Mouse (Mus musculus) MEL (cell line): ENCODE measurements around the gene Gria1. TPM values are rescaled to one million over a fixed set of nuclear protein-coding genes. Genes with fewer than 3 reads are reported as not detected.

Source experiments
- DNase-seq: peaks from one replicate; pipeline ENCODE4 v3.0.0; 2011; ENCODE audit warnings: low read depth, low spot score
- H3K27ac ChIP-seq: 2 replicates; pipeline ENCODE4 v1.5.1; 2012; ENCODE audit warnings: low read depth, mild to moderate bottlenecking, control low read depth, low read length, moderate library complexity; ENCODE audit not compliant: control insufficient read depth
- H3K27me3 ChIP-seq, 2 experiments: fragments of 150-350 bp in 1 of 2; sonication (generic) in 1 of 2; 2 replicates each; pipeline ENCODE4 v1.6.1; 2012; ENCODE audit warnings: low read length in 2 of 2, mild to moderate bottlenecking in 2 of 2, improper control_type of control experiment in 1 of 2, moderate library complexity in 1 of 2; ENCODE audit not compliant: insufficient read depth in 2 of 2, control insufficient read depth in 1 of 2
- H3K36me3 ChIP-seq, 2 experiments: 2 replicates each; pipeline ENCODE4 v1.6.1; 2012 to 2014; ENCODE audit warnings: low read length in 2 of 2, improper control_type of control experiment in 1 of 2, inconsistent platforms in 1 of 2, mild to moderate bottlenecking in 1 of 2; ENCODE audit not compliant: insufficient read depth in 2 of 2, control insufficient read depth in 1 of 2
- H3K4me1 ChIP-seq, 2 experiments: fragments of 150-350 bp in 1 of 2; sonication (generic) in 1 of 2; 2 replicates each; pipeline ENCODE4 v1.6.1; 2012; ENCODE audit warnings: low read length in 2 of 2, improper control_type of control experiment in 1 of 2, mild to moderate bottlenecking in 1 of 2; ENCODE audit not compliant: insufficient read depth in 2 of 2, control insufficient read depth in 1 of 2
- H3K4me3 ChIP-seq, 2 experiments: fragments of 150-350 bp in 1 of 2; sonication (generic) in 1 of 2; 2 replicates each; pipeline ENCODE4 v1.5.1; 2012; ENCODE audit warnings: low read depth in 2 of 2, low read length in 2 of 2, mild to moderate bottlenecking in 2 of 2, moderate library complexity in 2 of 2, control low read depth in 1 of 2, improper control_type of control experiment in 1 of 2; ENCODE audit not compliant: control insufficient read depth in 1 of 2, insufficient read depth in 1 of 2
- H3K79me2 ChIP-seq: 2 replicates; pipeline ENCODE4 v1.6.1; 2012; ENCODE audit warnings: mild to moderate bottlenecking, low read length, moderate library complexity; ENCODE audit not compliant: control insufficient read depth, poor library complexity, insufficient read depth
- H3K9ac ChIP-seq: 2 replicates; pipeline ENCODE4 v1.6.1; 2012; ENCODE audit warnings: low read depth, mild to moderate bottlenecking, control low read depth, low read length, moderate library complexity; ENCODE audit not compliant: control insufficient read depth, poor library complexity, severe bottlenecking
- H3K9me3 ChIP-seq: fragments of 150-350 bp; sonication (generic); replicated peaks from 2 replicates; pipeline ENCODE4 v1.6.1; 2012; ENCODE audit warnings: mild to moderate bottlenecking, low read length, improper control_type of control experiment, moderate library complexity; ENCODE audit not compliant: insufficient read depth
- CTCF ChIP-seq, 3 experiments: IDR thresholded peaks in 2 of 3; conservative IDR thresholded peaks in 1 of 3; 2 replicates each; pipeline ENCODE4 v1.5.1; 2011 to 2012; ENCODE audit warnings: low read length in 3 of 3, low read depth in 2 of 3, mild to moderate bottlenecking in 2 of 3, improper control_type of control experiment in 1 of 3, inconsistent platforms in 1 of 3, mixed read lengths in 1 of 3, moderate library complexity in 1 of 3; ENCODE audit not compliant: control insufficient read depth in 1 of 3, insufficient read depth in 1 of 3, poor library complexity in 1 of 3, severe bottlenecking in 1 of 3
- E2F4 ChIP-seq: IDR thresholded peaks from 2 replicates; pipeline ENCODE4 v1.6.1; 2011; ENCODE audit warnings: low read depth, low read length, improper control_type of control experiment, borderline replicate concordance
- GATA1 ChIP-seq: IDR thresholded peaks from 2 replicates; pipeline ENCODE4 v1.6.1; 2011; ENCODE audit warnings: low read depth, low read length, improper control_type of control experiment
- KAT2A ChIP-seq: conservative IDR thresholded peaks from 2 replicates; pipeline ENCODE4 v1.6.1; 2012; ENCODE audit warnings: low read depth, low read length, improper control_type of control experiment, inconsistent platforms
- MAFK ChIP-seq: IDR thresholded peaks from 2 replicates; pipeline ENCODE4 v1.6.1; 2011; ENCODE audit warnings: low read depth, mild to moderate bottlenecking, low read length, improper control_type of control experiment, borderline replicate concordance
- MAZ ChIP-seq: IDR thresholded peaks from 2 replicates; pipeline ENCODE4 v1.6.1; 2012; ENCODE audit warnings: low read depth, mild to moderate bottlenecking, inconsistent platforms, low read length, improper control_type of control experiment
- MEF2A ChIP-seq: IDR thresholded peaks from 2 replicates; pipeline ENCODE4 v1.6.1; 2014; ENCODE audit warnings: low read depth, mild to moderate bottlenecking, inconsistent platforms, low read length, improper control_type of control experiment; ENCODE audit not compliant: poor library complexity, insufficient replicate concordance, severe bottlenecking; ENCODE audit errors: extremely low read depth
- MYB ChIP-seq: IDR thresholded peaks from 2 replicates; pipeline ENCODE4 v1.6.1; 2011; ENCODE audit warnings: mild to moderate bottlenecking, low read depth, low read length, improper control_type of control experiment
- NRF1 ChIP-seq: IDR thresholded peaks from 2 replicates; pipeline ENCODE4 v1.6.1; 2014; ENCODE audit warnings: low read depth, mild to moderate bottlenecking, inconsistent platforms, low read length, improper control_type of control experiment, moderate library complexity; ENCODE audit not compliant: poor library complexity, insufficient read depth, severe bottlenecking
- POLR2A ChIP-seq, 2 experiments: IDR thresholded peaks; 2 replicates each; pipeline ENCODE4 v1.6.1; 2011 to 2012; ENCODE audit warnings: low read length in 2 of 2, mild to moderate bottlenecking in 2 of 2, control low read depth in 1 of 2, improper control_type of control experiment in 1 of 2, low read depth in 1 of 2, moderate library complexity in 1 of 2; ENCODE audit not compliant: control insufficient read depth in 1 of 2, insufficient read depth in 1 of 2, poor library complexity in 1 of 2
- POLR2AphosphoS5 ChIP-seq: IDR thresholded peaks from 2 replicates; pipeline ENCODE4 v1.6.1; 2012; ENCODE audit warnings: low read depth, borderline replicate concordance, mild to moderate bottlenecking, inconsistent platforms, low read length, moderate library complexity, mixed read lengths
- RAD21 ChIP-seq: IDR thresholded peaks from 2 replicates; pipeline ENCODE4 v1.6.1; 2011; ENCODE audit warnings: mild to moderate bottlenecking, low read depth, low read length, improper control_type of control experiment
- RCOR1 ChIP-seq: IDR thresholded peaks from 2 replicates; pipeline ENCODE4 v1.6.1; 2012; ENCODE audit warnings: low read depth, mild to moderate bottlenecking, inconsistent platforms, low read length, improper control_type of control experiment
- SMC3 ChIP-seq: IDR thresholded peaks from 2 replicates; pipeline ENCODE4 v1.6.1; 2011; ENCODE audit warnings: low read depth, low read length, improper control_type of control experiment
- TAL1 ChIP-seq: IDR thresholded peaks from 2 replicates; pipeline ENCODE4 v1.6.1; 2012; ENCODE audit warnings: mild to moderate bottlenecking, inconsistent platforms, low read length, moderate library complexity, mixed read lengths
- TBP ChIP-seq: IDR thresholded peaks from 2 replicates; pipeline ENCODE4 v1.8.0; 2011; ENCODE audit warnings: low read depth, low read length, improper control_type of control experiment
- TCF12 ChIP-seq: IDR thresholded peaks from 2 replicates; pipeline ENCODE4 v1.6.1; 2014; ENCODE audit warnings: low read depth, mild to moderate bottlenecking, inconsistent platforms, low read length, improper control_type of control experiment, moderate library complexity
- UBTF ChIP-seq: IDR thresholded peaks from 2 replicates; pipeline ENCODE4 v1.6.1; 2012; ENCODE audit warnings: low read depth, mild to moderate bottlenecking, inconsistent platforms, low read length, improper control_type of control experiment, moderate library complexity, borderline replicate concordance; ENCODE audit not compliant: insufficient read depth
- ZC3H11A ChIP-seq: IDR thresholded peaks from 2 replicates; pipeline ENCODE4 v1.6.1; 2012; ENCODE audit warnings: low read depth, mild to moderate bottlenecking, inconsistent platforms, low read length, improper control_type of control experiment
- ZKSCAN1 ChIP-seq: IDR thresholded peaks from 2 replicates; pipeline ENCODE4 v1.6.1; 2012; ENCODE audit warnings: low read depth, mild to moderate bottlenecking, inconsistent platforms, low read length, improper control_type of control experiment, moderate library complexity
- ZNF384 ChIP-seq: IDR thresholded peaks from 2 replicates; pipeline ENCODE4 v1.6.1; 2012; ENCODE audit warnings: low read depth, mild to moderate bottlenecking, inconsistent platforms, low read length, improper control_type of control experiment
- polyA plus RNA-seq, 2 experiments: library from polyadenylated mRNA; stranded (reverse) in 1 of 2; unstranded in 1 of 2; fragments of >175 nt in 1 of 2; fragments of >200 nt in 1 of 2; gene quantifications; 2 replicates each; pipeline versions ENCODE4 v1.2.1 to v1.2.4; 2012; ENCODE audit warnings: low replicate concordance in 2 of 2, low read depth in 1 of 2; ENCODE audit not compliant: insufficient read length in 2 of 2, insufficient read depth in 1 of 2, missing spikeins in 1 of 2
- total RNA-seq: library from RNA; depleted of rRNA; stranded (reverse); fragments of 300-350 nt; gene quantifications from 2 replicates; pipeline ENCODE4 v1.2.3, GENCODE M21; 2012

Gene Gria1
- total and polyA plus RNA-seq, 3 experiments = not detected

GRCm38 (mm10) chr11:57100491-57100890, 89.3 kb downstream of the Gria1 start:
- Histone ChIP-seq H3K36me3 (no peaks in the 10 kb centered on the region), H3K9ac (no peak overlapping the region), H3K27ac (no peak overlapping the region), H3K9me3 (no peaks in the 10 kb centered on the region), H3K4me1 (no peaks in the 10 kb centered on the region), H3K79me2 (no peaks in the 10 kb centered on the region), H3K4me3 (no peak overlapping the region), H3K27me3 (no peaks in the 10 kb centered on the region)
- no peak for TF ChIP-seq RCOR1
- TF ChIP-seq ZC3H11A = no peak
- no peak for TF ChIP-seq TAL1
- TF ChIP-seq ZNF384 = no peak
- no peak for TF ChIP-seq POLR2A (IDR thresholded peaks at IDR 0.05; ENCODE audit: control insufficient read depth in 1 of 2, insufficient read depth in 1 of 2, low read depth in 1 of 2, low read length in 2 of 2, poor library complexity in 1 of 2)
- TF ChIP-seq UBTF = no peak
- TF ChIP-seq CTCF (IDR thresholded peaks at IDR 0.05 in 2 of 3, conservative IDR thresholded peaks at IDR 0.05 in 1 of 3; ENCODE audit: control insufficient read depth in 1 of 3, insufficient read depth in 1 of 3, low read depth in 2 of 3, low read length in 3 of 3, poor library complexity in 1 of 3, severe bottlenecking in 1 of 3) = no peak
- no peak for TF ChIP-seq POLR2AphosphoS5
- no peak for TF ChIP-seq RAD21
- TF ChIP-seq MAZ = no peak
- no peak for TF ChIP-seq TCF12
- no peak for TF ChIP-seq MYB
- no peak for TF ChIP-seq E2F4
- TF ChIP-seq GATA1 = no peak
- TF ChIP-seq NRF1 = no peak
- no peak for DNase-seq

GRCm38 (mm10) chr11:57103751-57104254, 92.6 kb downstream of the Gria1 start:
- no peak overlapping the region for H3K9ac ChIP-seq
- no peak overlapping the region for H3K4me3 ChIP-seq
- no peak overlapping the region for H3K27ac ChIP-seq
- no peaks in the 10 kb centered on the region for H3K27me3 ChIP-seq
- H3K79me2 ChIP-seq = no peaks in the 10 kb centered on the region
- TF ChIP-seq MEF2A (no peak), ZKSCAN1 (no peak), KAT2A (no peak), RAD21 (no peak), ZC3H11A (no peak), SMC3 (no peak), MAZ (no peak), TBP (no peak), MAFK (no peak), TAL1 (no peak)
- DNase-seq = no peak
- H3K36me3 ChIP-seq = no peaks in the 10 kb centered on the region
- no peaks in the 10 kb centered on the region for H3K9me3 ChIP-seq
- H3K4me1 ChIP-seq = no peaks in the 10 kb centered on the region
